Mouse (Mus musculus) megakaryocyte progenitor cell, adult 5-6 weeks (primary cell): ENCODE data around the gene Tsc2. TPM values are rescaled to one million over a fixed set of nuclear protein-coding genes. Genes with fewer than 3 reads are reported as not detected.

ENCODE experiments used
- ATAC-seq: replicated peaks from 2 replicates; pipeline ENCODE4 v1.8.0; 2016; ENCODE audit warnings: mild to moderate bottlenecking, moderate TSS enrichment, inconsistent platforms; ENCODE audit not compliant: poor library complexity
- total RNA-seq, 2 experiments: library from RNA; stranded (forward) in 1 of 2; stranded (reverse) in 1 of 2; fragments of 157-497, 149-512 nt in 1 of 2; fragments of 200-1000 nt in 1 of 2; gene quantifications; 2 replicates each; pipeline versions ENCODE4 v1.2.3 to v1.2.4; 2015 to 2017

Gene Tsc2
- total RNA-seq, 2 experiments from 2014 or later: 54.1 to 64.3 TPM

DNA sequence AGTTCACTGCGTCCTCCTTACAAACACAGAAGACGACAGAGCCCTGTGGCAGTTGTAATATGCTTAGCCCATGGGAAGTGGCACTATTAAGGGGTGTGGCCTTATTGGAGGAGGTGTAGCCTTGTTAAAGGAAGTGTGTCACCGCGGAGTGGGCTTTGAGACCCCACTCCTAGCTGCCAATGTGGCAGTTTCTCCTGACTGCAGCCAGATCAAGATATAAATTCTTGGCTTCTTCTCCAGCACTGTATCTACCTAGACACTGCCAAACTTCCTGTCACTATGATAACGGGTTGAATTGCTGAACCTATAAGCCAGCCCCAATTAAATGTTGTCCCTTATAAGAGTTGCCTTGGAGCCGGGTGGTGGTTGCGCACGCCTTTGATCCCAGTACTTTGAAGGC, 7.0 kb downstream of the Tsc2 start:
- ATAC-seq: no peak

DNA sequence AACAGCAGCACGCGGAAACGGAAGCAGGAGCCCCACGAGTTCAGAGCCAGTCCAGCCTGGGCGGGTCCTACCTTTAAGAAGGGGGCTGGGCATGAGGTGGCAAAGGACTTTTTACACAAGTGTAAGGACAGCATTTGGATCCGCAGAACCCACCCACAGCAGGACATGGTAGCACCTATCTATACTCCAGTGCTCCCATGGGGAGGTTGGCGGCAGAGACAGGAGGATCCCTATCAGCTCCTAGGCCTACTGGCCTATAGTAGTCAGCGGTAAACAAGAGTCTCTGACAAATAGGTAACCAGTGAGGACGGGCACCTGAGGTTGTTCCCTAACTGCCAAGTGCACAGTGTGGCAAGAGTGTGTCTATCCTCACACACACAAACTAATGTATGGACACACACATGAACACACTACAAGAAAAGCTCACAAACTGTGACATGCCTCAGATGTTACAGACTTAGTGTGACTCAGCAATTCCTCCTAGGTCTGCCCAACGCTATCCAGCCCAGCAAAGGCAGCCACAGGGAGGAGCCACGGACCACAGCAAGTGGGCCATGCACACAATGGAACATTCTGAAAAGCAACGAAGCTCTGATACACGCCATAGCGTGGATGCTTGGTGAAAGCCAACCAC, 14.8 kb downstream of the Tsc2 start:
- ATAC-seq: peak; percentile 95

DNA sequence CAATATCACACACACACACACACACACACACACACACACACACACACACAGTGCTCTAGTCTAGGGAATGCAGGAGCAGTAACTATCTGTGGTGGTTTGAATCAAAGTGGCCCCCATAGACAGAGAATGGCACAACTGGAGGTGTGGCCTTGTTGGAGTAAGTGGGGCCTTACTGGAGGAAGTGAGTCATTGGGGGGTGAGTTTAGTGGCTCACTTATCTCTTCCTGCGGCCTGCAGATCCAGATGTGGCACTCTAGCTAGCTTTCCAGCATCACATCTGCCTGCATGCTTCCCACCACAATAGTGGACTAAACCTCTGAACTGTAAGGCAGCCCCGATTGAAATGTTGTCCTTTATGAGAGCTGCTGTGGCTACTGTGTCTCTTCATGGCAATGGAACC, 21.7 kb downstream of the Tsc2 start:
- peak; percentile 77 for ATAC-seq

DNA sequence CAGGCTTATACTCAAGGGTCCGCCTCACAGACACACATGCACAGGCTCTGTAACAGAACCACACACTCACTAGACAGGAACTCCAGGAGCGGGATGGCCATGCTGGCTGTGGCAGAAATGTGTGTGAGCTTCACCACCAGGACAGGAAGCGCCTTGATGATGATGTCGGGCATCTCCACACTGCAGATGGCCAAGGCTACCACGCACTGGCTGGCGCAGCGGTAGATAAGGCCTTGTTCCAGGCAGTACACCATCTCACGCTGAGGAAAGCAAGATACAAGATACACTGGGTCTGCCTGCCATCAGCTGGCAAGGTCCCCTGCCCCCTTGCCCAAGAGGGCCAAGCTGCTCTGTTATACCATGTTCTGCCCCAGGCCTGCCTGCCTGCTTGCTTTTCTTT, 23.6 kb downstream of the Tsc2 start:
- ATAC-seq: peak; percentile 85

DNA sequence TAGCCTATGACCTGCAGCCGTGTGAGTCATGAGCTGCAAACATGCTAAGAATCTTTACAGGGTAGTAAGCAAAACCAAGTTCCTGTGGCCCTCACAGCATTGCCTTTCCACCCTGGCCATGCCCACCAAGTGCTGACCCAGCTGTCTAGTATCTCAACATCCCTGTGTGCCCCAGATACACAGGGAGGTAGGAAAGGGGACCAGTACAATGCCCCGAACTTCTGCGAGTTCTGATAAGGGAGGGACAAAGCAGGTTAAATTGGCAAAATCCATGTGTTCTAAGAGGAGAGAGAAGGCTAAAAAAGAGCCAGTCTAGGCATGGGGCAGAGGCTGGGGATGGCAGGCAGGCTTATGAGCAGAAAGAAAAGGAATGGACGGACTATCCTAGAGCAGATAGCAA, 24.1 kb downstream of the Tsc2 start:
- peak; percentile 46 for ATAC-seq

DNA sequence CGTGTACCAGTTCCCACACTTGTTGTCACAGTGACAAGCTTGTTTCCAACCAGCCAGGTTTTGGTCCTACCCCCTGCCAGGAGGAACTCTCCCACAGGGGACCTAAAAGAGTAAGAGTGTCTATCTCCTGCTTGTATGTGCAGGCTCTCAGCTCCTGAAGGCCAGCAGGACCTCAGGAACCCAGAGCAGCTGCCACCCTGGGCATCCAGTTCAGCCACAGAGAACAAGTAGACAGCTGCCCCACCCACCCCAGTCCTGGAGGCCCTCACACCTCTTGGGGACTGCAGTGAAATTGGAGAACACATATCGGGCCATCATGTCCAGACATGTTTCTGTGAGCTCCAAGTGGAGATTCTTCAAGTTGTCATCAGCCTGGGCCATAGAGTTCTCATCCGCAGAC, 27.9 kb downstream of the Tsc2 start:
- no peak for ATAC-seq

DNA sequence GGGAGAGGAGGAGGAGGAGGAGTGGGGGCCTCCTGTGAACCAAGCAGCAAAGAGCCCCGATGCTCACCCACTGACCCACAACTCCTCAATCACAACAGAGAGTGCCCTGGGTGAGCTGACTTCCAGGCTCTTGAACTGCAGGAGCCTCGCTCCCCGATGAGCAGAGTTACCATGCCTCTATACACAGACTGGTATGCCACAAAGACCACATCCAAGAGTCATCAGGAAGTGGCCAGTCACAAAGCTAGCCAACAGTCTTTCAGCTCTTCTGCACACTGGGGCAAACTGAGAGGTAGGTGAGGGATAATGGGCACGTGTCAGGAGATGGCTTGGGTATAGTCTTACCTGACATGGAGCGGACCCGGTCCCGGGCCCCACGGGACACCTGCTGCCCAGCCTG, 28.5 kb downstream of the Tsc2 start:
- ATAC-seq: 0 out of 2 replicates have a peak, but pooled peaks have one; percentile 14

DNA sequence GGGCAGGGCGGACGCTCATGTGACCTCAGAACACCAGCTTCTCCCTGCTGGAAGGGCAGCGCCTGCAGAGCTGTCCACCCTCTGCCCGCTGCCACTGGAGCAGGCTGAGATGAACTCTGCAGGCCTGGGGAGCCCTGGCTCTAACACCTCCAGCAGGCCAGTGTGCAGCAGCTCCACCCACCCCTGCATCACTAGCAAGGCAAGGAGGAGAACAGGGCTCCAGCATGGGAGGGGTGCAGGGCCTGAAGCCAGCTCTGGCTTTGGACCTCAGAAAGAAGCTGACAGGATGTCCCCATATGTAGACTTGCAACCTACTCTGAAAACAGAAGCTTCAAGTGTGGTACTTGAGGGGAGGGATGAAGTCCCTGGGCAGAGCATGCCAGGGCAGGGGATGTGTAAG, 31.9 kb downstream of the Tsc2 start:
- no peak for ATAC-seq

DNA sequence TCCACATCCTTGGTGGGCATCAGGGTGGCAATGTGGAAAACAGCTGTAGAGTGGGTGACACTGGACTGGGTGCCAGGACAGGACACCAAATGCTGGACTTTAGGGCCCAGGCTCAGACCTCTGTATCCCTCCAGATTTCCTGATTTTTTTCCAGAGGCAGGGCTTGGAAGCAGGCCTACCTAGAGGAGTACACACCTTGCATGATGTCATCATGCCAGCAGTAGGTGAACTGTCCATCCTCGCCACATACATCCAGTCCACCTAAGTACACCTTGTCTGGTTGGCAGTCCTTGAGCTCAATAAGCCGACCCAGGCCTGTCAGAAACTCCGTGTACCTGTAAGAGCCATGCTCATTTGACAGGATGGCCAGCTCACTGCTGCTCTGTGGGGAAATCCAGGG, 34.4 kb downstream of the Tsc2 start:
- ATAC-seq: no peak

DNA sequence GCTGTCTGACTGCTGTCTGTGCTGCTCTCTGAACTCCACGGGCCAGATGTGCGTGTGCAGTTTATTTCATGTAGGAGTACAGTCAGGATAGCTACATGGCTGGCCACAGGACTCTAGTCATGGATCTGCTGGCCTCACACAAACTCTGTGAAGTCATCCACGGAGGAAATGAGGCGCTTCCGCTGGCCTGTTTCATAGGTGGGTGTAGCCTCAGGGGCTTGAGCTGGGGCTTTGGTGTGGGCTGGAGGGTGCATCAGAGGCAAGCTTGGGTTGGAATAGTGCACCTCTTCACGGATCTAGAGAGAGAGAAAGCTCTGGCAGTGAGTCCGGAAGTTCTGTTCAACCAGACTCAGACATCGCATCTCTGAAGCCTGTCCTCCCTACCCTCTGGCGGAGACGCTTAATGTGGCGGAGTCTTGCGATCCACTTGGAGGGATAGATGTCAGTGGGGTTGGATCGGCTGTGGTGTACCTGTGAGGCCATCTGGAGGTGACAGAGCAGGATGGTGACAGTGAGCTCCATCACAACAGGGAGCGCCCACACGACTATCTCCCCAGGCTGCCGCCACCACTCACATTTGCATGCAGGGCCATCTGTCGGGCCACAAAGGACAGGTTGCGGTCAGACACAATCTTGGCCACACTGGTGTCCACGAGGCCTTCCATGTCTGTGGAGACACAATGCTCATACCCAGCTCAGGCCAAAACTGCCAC, 35.8 kb downstream of the Tsc2 start:
- ATAC-seq: no peak

DNA sequence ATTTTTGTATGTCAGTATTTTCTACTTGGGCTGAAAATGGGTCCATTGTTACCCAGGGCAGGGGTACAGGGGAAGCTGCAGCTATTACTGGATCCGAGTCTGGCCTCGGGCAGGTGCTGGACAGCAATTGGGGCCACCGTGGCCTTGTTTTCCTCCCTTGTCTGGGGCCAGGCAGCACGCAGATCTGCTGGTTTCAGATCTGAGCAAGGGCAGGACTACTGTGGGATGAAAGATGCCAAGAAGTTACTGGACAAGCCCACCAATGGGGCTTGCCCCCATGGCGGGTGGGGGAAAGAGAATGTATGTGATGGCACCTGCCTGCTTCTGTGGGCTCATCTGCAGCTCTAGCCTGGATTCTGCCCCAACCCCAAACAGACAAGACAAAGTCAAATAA, 36.4 kb downstream of the Tsc2 start:
- ATAC-seq: no peak

DNA sequence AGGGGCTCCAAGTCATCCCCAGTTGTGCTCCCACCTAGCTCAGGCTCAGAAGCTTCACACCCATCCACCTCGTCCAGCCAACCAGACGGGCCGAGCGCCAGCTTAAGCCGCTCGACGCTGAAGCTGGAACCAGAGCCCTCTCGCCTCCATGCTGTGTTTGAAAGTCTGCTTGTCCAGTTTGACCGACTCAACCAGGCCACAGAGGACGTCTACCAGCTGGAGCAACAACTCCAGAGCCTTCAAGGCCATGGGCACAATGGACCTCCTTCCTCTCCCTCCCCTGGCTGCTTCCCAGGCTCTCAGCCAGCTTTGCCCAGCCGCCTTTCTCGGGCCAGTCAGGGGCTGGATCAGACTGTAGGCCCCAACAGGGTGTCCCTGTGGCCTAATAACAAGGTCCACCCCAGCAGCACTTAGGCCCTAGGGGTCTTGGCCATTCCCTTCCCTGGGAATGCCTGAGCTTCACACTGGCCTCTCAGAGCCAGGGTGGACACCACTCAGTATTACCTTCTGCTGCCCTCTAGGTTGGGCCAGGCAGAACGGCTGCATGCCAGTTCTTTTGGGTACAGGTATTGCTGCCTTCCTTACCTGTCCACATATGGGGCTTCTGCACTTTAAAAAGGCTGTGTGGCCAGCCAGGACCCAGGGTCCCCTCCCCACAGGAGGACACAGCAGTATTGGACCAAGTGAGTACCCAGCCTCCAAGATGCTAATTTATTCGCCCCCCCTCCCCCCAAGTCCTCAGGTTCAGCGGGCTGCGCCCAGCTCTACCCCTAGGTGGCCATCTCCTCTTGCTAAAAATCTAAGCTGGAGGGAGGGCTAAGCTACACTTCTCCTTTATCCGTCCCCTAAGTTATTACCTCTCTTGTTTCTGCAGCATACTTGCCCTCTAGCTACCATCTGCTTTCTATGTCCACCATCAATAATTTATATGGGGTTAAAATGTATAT, 37.0 kb downstream of the Tsc2 start:
- ATAC-seq: peak; percentile 78

DNA sequence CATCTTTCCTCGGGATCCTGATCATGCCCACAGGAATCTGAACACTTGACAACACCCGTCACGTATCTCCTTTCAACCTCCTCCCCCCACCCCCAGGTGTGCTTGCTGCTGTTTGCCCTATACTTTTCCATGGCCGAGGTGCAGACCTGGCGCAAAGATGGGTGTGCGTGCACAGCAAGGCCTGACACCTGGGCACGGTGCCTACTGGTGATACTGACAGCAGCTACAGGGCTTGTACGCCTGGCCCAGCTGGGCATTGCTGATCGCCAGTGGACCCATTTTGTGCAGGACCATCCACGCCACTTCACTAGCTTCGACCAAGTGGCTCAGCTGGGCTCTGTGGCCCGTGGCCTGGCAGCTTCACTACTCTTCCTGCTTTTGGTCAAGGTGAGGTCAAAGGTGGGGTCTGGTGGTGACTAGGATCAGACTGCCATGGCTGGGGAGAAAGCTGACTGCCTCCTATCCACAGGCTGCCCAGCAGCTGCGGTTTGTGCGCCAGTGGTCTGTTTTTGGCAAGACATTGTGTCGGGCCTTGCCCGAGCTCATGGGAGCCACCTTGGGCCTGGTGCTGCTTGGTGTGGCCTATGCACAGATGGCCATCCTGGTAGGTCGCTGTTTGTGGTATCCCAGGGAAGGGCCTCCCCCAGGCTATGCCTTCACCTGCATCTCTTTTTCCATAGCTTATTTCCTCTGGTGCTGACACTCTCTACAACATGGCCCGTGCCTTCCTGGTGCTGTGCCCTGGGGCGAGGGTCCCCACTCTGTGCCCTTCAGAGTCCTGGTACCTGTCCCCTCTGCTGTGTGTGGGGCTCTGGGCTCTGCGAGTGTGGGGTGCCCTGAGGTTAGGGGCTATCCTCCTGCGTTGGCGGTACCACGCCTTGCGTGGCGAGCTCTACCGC, 38.2 kb downstream of the Tsc2 start:
- no peak for ATAC-seq

DNA sequence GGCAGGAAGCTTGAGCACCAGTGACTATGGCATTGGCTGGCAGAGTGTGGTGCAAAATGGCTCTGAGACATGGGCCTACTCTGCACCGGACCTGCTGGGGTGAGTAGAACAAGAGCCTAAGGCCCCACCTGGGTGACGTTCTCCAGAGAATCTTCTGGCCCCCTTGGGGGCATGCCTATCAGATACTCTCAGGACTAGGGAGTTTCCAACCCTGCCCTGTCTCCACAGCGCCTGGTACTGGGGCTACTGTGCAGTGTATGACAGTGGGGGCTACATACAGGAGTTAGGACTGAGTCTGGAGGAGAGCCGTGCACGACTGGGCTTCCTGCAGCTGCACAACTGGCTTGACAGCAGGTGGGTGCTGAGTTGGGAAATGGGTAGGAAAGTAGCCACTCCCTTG, 39.2 kb downstream of the Tsc2 start:
- ATAC-seq: no peak

DNA sequence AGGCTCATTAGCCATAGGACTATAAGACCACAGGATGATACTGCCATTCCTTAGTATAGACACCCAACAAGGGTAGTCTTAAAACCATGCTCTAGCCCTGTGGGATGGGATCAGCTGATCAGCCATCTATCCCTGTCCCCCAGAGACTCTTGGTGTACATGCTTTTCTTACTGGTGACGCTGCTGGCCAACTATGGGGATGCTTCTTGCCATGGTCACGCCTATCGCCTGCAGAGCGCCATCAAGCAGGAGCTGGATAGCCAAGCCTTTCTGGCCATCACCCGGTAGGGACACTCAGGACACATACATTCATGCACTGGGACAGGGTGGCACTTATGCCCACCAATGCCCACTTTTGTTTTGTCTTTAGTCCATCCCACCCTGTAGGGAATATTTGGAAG, 40.7 kb downstream of the Tsc2 start:
- ATAC-seq: no peak

DNA sequence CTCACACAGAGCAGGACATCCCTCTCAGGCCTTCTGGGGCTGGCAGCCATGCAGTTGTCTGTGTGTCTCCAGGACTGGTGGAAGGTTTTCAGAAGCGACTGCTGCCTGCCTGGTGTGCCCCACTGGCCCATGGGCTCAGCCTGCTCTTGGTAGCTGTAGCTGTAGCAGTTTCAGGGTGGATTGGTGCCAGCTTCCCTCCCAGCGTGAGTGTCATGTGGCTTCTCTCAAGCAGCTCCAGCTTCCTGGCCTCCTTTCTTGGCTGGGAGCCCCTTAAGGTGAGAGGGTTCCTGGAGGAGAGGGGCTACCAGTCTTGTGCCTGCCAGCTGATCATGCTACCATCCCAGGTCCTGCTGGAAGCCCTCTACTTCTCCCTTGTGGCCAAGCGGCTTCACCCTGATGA, 41.5 kb downstream of the Tsc2 start:
- ATAC-seq: no peak

DNA sequence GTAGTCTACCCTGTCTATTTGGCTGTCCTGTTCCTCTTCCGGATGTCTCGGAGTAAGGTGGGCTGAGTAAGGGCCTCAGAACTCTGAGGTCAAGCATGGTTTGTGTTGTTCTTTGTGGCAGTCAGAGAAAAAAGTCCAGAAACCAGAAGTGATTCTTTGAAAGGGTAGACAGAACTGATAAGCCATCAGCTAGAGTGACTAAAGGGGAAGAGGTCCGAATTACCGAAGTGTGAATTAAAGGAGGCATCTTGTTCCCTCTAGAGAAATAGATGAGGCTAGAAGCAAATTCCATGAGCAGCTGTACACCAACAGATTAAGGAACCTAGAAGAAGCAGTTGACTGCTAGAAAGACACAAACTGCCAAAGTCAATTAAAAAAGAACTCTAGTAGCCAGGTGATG, 45.9 kb downstream of the Tsc2 start:
- no peak for ATAC-seq

DNA sequence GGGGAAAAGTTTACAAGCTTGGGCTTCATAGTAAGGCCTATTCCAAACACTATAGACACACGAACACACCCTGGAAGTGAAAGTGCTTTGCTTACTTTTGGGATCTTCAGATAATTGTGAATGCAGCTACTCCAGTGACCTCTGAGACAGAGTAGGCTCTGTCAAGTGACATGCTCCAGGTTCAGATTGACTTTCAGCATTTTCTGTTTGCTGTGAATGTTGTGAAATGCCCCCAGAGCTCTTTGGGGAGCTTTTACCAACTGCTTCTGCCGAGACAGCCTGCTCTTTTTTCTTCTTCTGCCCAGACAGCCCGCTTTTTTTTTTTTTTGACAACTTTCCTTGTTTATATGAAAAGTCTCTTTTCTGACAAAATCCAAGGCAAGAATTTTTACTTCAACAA, 47.9 kb downstream of the Tsc2 start:
- ATAC-seq: no peak

DNA sequence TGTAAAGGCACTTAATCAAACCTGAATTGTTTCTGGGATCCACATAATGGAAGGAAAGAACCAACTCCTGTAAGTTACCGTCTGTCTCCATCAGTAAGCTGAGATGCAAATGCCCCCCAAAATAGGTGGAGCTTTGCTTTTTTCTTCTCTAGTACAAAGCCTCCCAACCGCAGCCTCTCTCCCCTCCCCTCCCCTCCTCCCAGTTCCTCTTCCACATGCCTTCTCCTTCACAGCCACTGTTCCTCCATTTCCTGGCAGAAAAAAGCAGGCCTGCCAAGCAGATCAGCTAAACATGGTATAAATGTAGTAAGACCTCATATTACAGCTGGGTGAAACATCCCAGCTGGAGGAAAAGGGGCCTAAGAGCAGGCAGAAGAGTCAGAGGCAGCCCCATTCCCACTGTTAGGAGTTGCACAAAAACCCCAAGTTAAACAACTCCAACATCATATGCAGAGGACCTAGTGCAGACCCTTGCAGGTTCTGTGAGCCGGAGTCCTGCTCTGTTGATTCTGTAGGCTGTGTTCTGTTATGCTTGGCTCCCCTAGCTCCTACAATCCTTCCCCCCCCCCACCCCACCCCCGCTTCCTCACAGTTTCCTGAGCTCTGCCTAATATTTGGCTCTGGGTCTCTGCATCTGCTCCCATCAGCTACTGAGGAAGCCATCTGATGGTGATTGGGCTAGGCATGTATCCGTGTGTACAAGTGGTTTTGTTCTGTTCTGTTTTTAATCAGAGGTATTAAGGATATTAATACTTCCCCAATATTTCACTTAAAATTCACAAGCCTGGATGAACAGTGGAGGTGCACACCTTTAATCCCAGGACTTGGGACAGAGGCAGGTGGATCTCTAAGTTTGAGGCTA, 48.6 kb downstream of the Tsc2 start:
- peak; percentile 71 for ATAC-seq

DNA sequence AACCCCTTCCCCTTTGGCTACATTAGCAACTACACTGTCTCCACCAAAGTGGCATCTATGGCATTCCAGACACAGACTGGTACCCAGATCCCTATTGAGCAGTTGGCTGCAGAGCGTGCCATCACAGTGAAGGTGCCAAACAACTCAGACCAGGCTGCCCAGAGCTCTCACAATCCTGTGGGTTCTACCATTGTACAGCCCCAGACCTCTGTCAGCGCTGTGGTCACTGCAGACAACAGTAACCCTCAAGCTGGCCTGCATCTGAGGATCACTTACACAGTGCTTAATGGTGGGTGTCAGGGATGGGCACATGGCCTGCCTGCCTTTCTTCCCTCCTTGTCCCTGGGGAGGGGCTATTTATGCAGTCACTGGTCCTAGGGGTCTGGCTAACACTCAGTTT, 52.1 kb downstream of the Tsc2 start:
- no peak for ATAC-seq
